Mouse (Mus musculus): ENCODE measurements around the gene Hc.

DNA sequence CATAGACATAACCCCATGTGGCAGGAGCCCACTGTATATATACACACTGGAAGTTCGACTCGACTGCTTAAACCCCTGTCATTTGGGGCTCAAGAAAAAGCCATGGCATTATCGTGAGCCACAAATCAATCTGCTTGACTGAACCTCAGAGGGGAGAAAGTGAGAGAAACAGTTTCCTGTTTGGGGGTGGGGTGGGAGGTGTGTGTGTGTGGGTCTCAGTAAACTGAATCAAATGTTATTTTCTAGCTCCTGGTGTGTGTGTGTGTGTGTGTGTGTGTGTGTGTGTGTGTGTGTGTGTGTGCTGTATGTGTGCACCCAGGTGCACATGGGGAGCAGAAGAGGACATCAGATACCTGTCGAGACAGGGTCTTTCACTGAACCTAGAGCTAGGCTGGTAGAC is 108.2 kb downstream of the Hc start:
- no peak for TF ChIP-seq CTCF (IDR thresholded peaks at IDR 0.05; ENCODE audit: borderline replicate concordance, extremely low read depth, insufficient read depth, insufficient read length)
- no peak for TF ChIP-seq POLR2A (IDR thresholded peaks at IDR 0.05; ENCODE audit: borderline replicate concordance, extremely low read depth, insufficient read depth, insufficient read length, poor library complexity, severe bottlenecking)

Data from brain, embryonic 14.5 days (tissue).